Mouse (Mus musculus) hindbrain, embryonic 14.5 days (tissue): Measurements from ENCODE around the gene Fam173b. TPM values are rescaled to one million over a fixed set of nuclear protein-coding genes. Genes with fewer than 3 reads are reported as not detected.
"Not testable (repeated sequence)": the region's sequence is repeated elsewhere in the genome, so short reads cannot be mapped to it uniquely, and the experiment has no call there.

Source experiments
- ATAC-seq: fragments of 200-750 bp; cut with Nextera tagmentation; 2 replicates; pipeline ENCODE4 v1.8.0; 2017; ENCODE audit warnings: moderate number of reproducible peaks, mild to moderate bottlenecking, moderate TSS enrichment, moderate library complexity; ENCODE audit not compliant: low FRiP score
- DNase-seq: peaks from one replicate; pipeline ENCODE4 v3.0.0-alpha.2; 2015; ENCODE audit warnings: low spot score
- H3K27ac ChIP-seq: fragments of 300-500 bp; sonication (generic); 2 replicates; pipeline ENCODE4 v1.5.1; 2014; ENCODE audit warnings: mild to moderate bottlenecking, moderate library complexity
- H3K27me3 ChIP-seq: fragments of 300-500 bp; sonication (generic); 2 replicates; pipeline ENCODE4 v1.6.1; 2014; ENCODE audit warnings: mild to moderate bottlenecking, low read length, mixed read lengths; ENCODE audit not compliant: control insufficient read depth, insufficient read depth
- H3K36me3 ChIP-seq: fragments of 300-500 bp; sonication (generic); replicated peaks from 2 replicates; pipeline ENCODE4 v1.6.1; 2014; ENCODE audit not compliant: control insufficient read depth, insufficient read depth
- H3K4me1 ChIP-seq: fragments of 300-500 bp; sonication (generic); replicated peaks from 2 replicates; pipeline ENCODE4 v1.6.1; 2014; ENCODE audit warnings: antibody characterized with exemption, low read length, mixed read lengths; ENCODE audit not compliant: control insufficient read depth, insufficient read depth
- H3K4me2 ChIP-seq: fragments of 300-500 bp; sonication (generic); replicated peaks from 2 replicates; pipeline ENCODE4 v1.6.1; 2014; ENCODE audit warnings: mild to moderate bottlenecking, moderate library complexity
- H3K4me3 ChIP-seq: fragments of 300-500 bp; sonication (generic); replicated peaks from 2 replicates; pipeline ENCODE4 v1.5.1; 2014; ENCODE audit warnings: mild to moderate bottlenecking, low read length
- H3K9ac ChIP-seq: fragments of 300-500 bp; sonication (generic); 2 replicates; pipeline ENCODE4 v1.6.1; 2014
- H3K9me3 ChIP-seq: fragments of 300-500 bp; sonication (generic); 2 replicates; pipeline ENCODE4 v1.6.1; 2016; ENCODE audit warnings: low read length; ENCODE audit not compliant: control insufficient read depth
- WGBS: fragments of 180-500 bp; shearing (Covaris S2); extraction: QIAGEN DNeasy Blood & Tissue Kit; methylation state at CpG from one replicate; pipeline ENCODE4 v1.1.7; 2014; 5-methylcytosine and 5-hydroxymethylcytosine counted together
- polyA plus RNA-seq: library from polyadenylated mRNA; unstranded; fragments of >200 nt; fragmentation: Nextera tagmentation; extraction: Ambion mirVana; gene quantifications from 2 replicates; pipeline ENCODE4 v1.2.1, GENCODE M21; 2014

Fam173b gene
- polyA plus RNA-seq, 1 experiment from 2014 or later, result 10.5 TPM

- Histone ChIP-seq H3K27ac (no peak overlapping the region), H3K4me2 (0 out of 2 replicates have a peak overlapping the region, but pooled peaks have one; percentile 6), H3K4me1 (0 out of 2 replicates have a peak, but pooled peaks cover 4% of the 10 kb centered on the region), H3K9me3 (no peaks in the 10 kb centered on the region), H3K36me3 (no peaks in the 10 kb centered on the region), H3K9ac (no peak overlapping the region), H3K4me3 (no peak overlapping the region), H3K27me3 (no peaks in the 10 kb centered on the region)
- DNase-seq (no peak), ATAC-seq (peak; percentile 43; the same call in 1 of the 2 replicates)
- 26% methylated on average over 12 of the region's 12 CpGs for WGBS
These were observed 33.1 kb upstream of the Fam173b start for GRCm38 (mm10) chr15:31568581-31568996.

DNA sequence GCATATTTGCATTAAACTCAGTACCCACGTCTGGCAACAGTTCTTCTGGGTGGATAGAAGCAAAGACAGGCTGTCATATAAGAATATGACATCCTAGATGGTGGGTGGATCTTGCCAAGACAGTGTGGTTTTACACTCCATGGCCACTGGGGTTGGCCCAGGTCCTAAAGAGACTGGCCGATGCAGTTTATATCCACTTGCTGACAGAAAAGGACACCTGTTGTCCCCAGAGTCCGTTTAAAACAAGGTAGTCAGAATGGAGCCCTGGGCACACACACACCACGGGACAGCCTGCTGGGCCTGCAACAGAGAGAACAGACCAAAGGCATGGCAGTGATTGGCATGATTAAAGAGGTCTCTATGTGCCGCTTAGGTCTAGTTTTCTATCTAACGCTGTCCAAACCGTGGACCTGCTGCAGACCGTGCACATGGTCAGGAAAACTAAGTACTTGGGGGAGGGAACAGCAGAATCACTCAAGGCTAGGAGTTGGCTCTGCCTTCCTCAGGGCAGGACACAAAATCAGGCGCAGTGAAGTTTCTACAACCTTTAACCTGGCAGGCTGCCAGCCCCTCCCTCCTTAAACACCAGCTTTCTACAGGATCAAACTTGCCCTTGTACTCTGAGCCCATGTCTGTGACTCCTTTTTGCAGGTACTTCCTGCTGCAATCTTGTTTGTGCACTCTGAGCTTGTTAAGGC, 32.2 kb upstream of the Fam173b start:
- Histone ChIP-seq H3K4me3 (no peak overlapping the region), H3K9me3 (no peaks in the 10 kb centered on the region), H3K4me1 (0 out of 2 replicates have a peak, but pooled peaks cover 4% of the 10 kb centered on the region), H3K27ac (no peak overlapping the region), H3K4me2 (no peak overlapping the region), H3K36me3 (no peaks in the 10 kb centered on the region), H3K9ac (no peak overlapping the region), H3K27me3 (no peaks in the 10 kb centered on the region)
- 67% methylated on average over 9 of the region's 9 CpGs for WGBS
- DNase-seq (no peak), ATAC-seq (no peak)

GRCm38 (mm10) chr15:31570959-31571358, 30.7 kb upstream of the Fam173b start:
- Histone ChIP-seq H3K27ac (no peak overlapping the region), H3K9me3 (no peaks in the 10 kb centered on the region), H3K9ac (no peak overlapping the region), H3K36me3 (no peaks in the 10 kb centered on the region), H3K4me1 (0 out of 2 replicates have a peak, but pooled peaks cover 4% of the 10 kb centered on the region), H3K27me3 (no peaks in the 10 kb centered on the region), H3K4me2 (no peak overlapping the region), H3K4me3 (no peak overlapping the region)
- DNase-seq, result no peak
- no peak for ATAC-seq
- 93% methylated on average over 8 of the region's 8 CpGs for WGBS

DNA sequence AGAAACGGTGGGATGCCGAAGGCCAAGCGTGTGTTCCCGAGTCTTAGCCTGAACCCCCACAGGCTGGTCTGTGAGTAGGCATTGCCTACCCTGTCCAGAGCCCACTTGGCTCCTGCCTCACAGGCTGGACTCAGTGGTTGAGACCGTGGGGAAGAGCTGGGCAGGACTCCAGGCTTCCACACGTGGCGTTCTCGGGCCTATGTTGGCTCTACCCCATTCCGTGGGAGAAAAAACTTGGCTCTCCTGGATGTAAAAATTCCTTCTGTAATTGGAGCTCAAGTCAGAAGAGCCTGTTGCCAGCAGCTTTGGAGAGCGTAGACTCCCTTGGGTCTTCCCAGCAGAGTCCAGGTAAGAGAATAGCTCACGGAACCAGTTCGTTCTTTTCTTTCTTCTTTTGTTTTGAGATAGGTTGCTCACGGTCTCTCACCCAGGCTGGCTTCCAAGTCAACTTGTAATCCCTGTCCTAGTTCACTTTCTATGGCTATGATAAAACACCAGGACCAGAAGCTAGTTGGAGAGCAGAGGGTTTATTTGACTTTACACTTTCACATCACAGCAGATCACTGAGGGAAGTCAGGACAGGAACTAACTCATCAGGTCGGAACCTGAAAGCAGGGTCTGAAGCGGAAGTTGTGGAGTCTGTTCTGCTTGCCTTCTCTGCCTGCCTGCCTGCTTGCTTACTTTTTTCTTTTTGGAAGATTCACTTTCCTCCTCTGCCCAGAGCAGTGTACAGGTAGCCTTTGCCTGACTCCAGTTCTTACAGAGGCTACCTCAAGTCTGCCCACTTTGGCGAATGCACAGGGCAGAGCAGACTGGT, 29.5 kb upstream of the Fam173b start:
- no peak overlapping the region for H3K4me2 ChIP-seq
- H3K36me3 ChIP-seq, result no peaks in the 10 kb centered on the region
- no peaks in the 10 kb centered on the region for H3K9me3 ChIP-seq
- no peak overlapping the region for H3K9ac ChIP-seq
- no peaks in the 10 kb centered on the region for H3K27me3 ChIP-seq
- H3K4me3 ChIP-seq, result no peak overlapping the region
- 0 out of 2 replicates have a peak, but pooled peaks cover 4% of the 10 kb centered on the region for H3K4me1 ChIP-seq
- ATAC-seq (no peak), DNase-seq (no peak)
- H3K27ac ChIP-seq, result no peak overlapping the region
- 88% methylated on average over 16 of the region's 16 CpGs for WGBS

DNA sequence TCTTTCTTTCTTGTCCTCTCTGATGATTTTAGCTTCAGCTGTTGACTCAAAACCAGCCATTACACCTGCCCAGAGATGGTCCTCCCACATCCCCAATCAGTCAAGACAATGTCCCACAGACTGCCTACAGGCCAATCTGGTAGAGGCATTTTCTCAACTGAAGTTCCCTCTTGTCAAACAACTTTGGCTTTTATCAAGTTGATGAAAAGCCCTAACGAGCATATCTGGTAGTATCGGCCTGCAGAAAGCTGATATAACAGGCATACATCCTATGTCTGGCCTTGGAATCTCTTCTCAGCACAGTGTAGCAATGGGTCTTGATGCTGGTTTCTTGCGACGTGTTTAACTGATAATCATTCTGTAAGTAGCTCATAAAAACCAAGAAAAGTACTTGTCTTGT, 28.4 kb upstream of the Fam173b start:
- no peak for ATAC-seq
- 95% methylated on average over 4 of the region's 4 CpGs for WGBS
- no peaks in the 10 kb centered on the region for H3K36me3 ChIP-seq

DNA sequence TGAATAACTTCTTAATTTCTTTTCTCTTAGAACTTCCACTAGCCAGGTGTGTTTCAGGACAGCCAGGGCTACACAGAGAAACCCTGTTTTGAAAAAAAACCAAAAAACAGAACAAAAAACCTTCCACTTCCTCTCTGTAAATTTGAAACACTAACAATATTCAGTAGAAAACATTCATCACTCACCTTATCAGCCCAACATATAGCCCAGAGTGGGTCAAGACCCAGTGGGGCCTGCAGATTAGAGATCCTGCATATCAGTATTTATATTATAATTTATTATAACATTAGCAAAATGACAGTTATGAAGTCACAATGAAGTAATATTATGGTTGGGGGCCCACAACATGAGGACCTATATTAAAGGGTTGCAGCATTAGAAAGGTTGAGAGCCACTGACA, 28.0 kb upstream of the Fam173b start:
- no peak overlapping the region for H3K4me2 ChIP-seq
- DNase-seq (no peak), ATAC-seq (no peak)
- H3K4me1 ChIP-seq, result no peaks in the 10 kb centered on the region
- no peak overlapping the region for H3K9ac ChIP-seq
- no peaks in the 10 kb centered on the region for H3K36me3 ChIP-seq
- no peak overlapping the region for H3K4me3 ChIP-seq
- H3K27ac ChIP-seq, result no peak overlapping the region
- H3K27me3 ChIP-seq, result no peaks in the 10 kb centered on the region
- no peaks in the 10 kb centered on the region for H3K9me3 ChIP-seq

More for the DNA sequence above, 28.4 kb upstream of the Fam173b start:
- H3K4me1 ChIP-seq, result 0 out of 2 replicates have a peak, but pooled peaks cover 4% of the 10 kb centered on the region
- no peak overlapping the region for H3K4me2 ChIP-seq
- no peaks in the 10 kb centered on the region for H3K9me3 ChIP-seq
- H3K4me3 ChIP-seq, result no peak overlapping the region
- DNase-seq, result no peak
- H3K9ac ChIP-seq, result no peak overlapping the region
- H3K27ac ChIP-seq, result no peak overlapping the region
- H3K27me3 ChIP-seq, result no peaks in the 10 kb centered on the region

DNA sequence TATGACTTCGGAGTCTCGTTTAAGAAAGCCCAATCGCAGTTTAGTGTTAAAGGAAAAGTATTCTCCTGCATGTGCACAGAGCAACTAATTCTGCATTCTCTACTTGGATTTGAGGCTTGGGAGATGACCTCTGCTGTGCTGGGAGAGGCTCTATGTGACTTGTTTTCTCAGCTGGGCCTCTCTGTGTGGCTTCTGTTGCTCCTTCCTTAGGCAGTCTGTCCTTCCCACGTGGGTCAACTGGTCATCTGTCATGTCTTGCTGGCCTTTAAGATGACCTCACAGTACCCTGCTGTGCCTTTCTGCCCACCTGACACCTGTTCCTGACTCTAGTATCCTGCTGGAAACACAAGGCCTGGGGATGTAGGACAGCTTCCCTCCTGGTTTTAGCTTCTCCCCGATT, 25.6 kb upstream of the Fam173b start:
- Histone ChIP-seq H3K4me2 (no peak overlapping the region), H3K36me3 (no peaks in the 10 kb centered on the region), H3K4me1 (no peaks in the 10 kb centered on the region), H3K9ac (no peak overlapping the region), H3K4me3 (no peak overlapping the region), H3K9me3 (no peaks in the 10 kb centered on the region), H3K27me3 (no peaks in the 10 kb centered on the region), H3K27ac (no peak overlapping the region)
- 72% methylated on average over 5 of the region's 5 CpGs for WGBS
- ATAC-seq (no peak), DNase-seq (no peak)

- 92% methylated on average over 2 of the region's 2 CpGs for WGBS
- not testable (repeated sequence) for H3K9me3 ChIP-seq, ATAC-seq, DNase-seq, H3K4me2 ChIP-seq, H3K27ac ChIP-seq, H3K36me3 ChIP-seq, H3K4me1 ChIP-seq, H3K27me3 ChIP-seq, H3K9ac ChIP-seq, H3K4me3 ChIP-seq
These were observed 20.6 kb upstream of the Fam173b start for GRCm38 (mm10) chr15:31581086-31581485.

DNA sequence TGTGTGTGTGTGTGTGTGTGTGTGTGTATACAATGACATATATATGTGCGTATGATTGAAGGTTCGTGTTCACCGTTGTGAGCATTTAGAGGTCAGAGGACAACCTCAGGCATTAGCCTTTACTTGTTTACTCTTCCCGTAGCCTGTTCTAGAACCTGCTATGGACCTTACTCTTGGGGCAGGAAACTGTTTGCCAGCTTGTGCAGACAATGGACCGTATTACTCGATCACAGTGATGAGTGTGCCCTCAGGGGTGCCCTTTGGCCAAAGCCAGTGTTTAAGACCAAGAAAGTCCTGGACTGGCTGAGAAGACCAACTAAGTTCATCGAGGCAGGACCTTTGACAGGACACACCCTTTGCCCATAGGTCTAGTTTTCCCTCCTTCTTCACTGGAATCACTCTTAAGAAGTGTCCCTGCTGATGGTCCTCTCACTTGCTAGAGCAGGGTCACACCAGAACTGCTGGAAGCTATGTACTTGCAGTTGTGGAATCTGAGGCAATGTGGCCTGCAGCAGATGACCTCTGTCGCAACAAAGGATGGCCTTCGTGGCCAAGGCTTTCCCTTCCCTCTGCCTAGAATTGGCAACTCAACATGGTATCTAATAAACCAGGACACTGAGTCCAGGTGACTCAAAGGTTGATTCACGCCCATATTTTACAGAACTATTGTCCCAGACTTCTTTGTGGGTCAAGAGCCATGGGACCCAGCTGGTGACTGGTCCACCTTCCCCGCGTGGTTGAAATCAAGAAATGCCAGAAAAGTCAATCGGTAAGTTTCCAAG, 18.2 kb upstream of the Fam173b start:
- H3K9me3 ChIP-seq, result no peaks in the 10 kb centered on the region
- H3K4me3 ChIP-seq, result no peak overlapping the region
- H3K4me1 ChIP-seq, result no peaks in the 10 kb centered on the region
- H3K27ac ChIP-seq, result no peak overlapping the region
- H3K9ac ChIP-seq, result no peak overlapping the region
- no peak for ATAC-seq
- 88% methylated on average over 13 of the region's 13 CpGs for WGBS
- DNase-seq, result no peak
- H3K27me3 ChIP-seq, result no peaks in the 10 kb centered on the region
- no peaks in the 10 kb centered on the region for H3K36me3 ChIP-seq
- no peak overlapping the region for H3K4me2 ChIP-seq
